Mouse (Mus musculus) embryonic facial prominence, embryonic 13.5 days (tissue): ENCODE measurements around the gene Bpnt1. TPM values are rescaled to one million over a fixed set of nuclear protein-coding genes. Genes with fewer than 3 reads are reported as not detected.

Source experiments
- ATAC-seq: fragments of 200-750 bp; cut with Nextera tagmentation; 2 replicates; pipeline ENCODE4 v1.8.0; 2017; ENCODE audit warnings: low read depth; ENCODE audit not compliant: insufficient number of reproducible peaks, insufficient read depth, low FRiP score, low TSS enrichment
- H3K27ac ChIP-seq: fragments of 300-500 bp; sonication (generic); 2 replicates; pipeline ENCODE4 v1.5.1; 2015; ENCODE audit warnings: moderate library complexity, mild to moderate bottlenecking, inconsistent platforms
- H3K27me3 ChIP-seq: fragments of 300-500 bp; sonication (generic); 2 replicates; pipeline ENCODE4 v1.6.1; 2015; ENCODE audit warnings: mild to moderate bottlenecking, inconsistent platforms
- H3K36me3 ChIP-seq: fragments of 300-500 bp; sonication (generic); 2 replicates; pipeline ENCODE4 v1.6.1; 2015; ENCODE audit warnings: mild to moderate bottlenecking, inconsistent platforms
- H3K4me1 ChIP-seq: fragments of 300-500 bp; sonication (generic); 2 replicates; pipeline ENCODE4 v1.6.1; 2015; ENCODE audit warnings: inconsistent platforms
- H3K4me2 ChIP-seq: fragments of 300-500 bp; sonication (generic); 2 replicates; pipeline ENCODE4 v1.6.1; 2015; ENCODE audit warnings: moderate library complexity, mild to moderate bottlenecking, inconsistent platforms
- H3K4me3 ChIP-seq: fragments of 300-500 bp; sonication (generic); 2 replicates; pipeline ENCODE4 v1.5.1; 2015; ENCODE audit warnings: mild to moderate bottlenecking, inconsistent platforms
- H3K9ac ChIP-seq: fragments of 300-500 bp; sonication (generic); 2 replicates; pipeline ENCODE4 v1.6.1; 2015; ENCODE audit warnings: mild to moderate bottlenecking, inconsistent platforms
- H3K9me3 ChIP-seq: fragments of 300-500 bp; sonication (generic); 2 replicates; pipeline ENCODE4 v1.6.1; 2016; ENCODE audit warnings: inconsistent platforms
- WGBS: fragments of 180-500 bp; shearing (Covaris S2); methylation state at CpG from one replicate; pipeline ENCODE4 v1.1.7; 2015; ENCODE audit warnings: mixed read lengths; 5-methylcytosine and 5-hydroxymethylcytosine counted together
- polyA plus RNA-seq: library from polyadenylated mRNA; unstranded; fragments of >200 nt; fragmentation: Nextera tagmentation; extraction: Ambion mirVana; gene quantifications from 2 replicates; pipeline ENCODE4 v1.2.1, GENCODE M21; 2015

Gene Bpnt1
- polyA plus RNA-seq, 1 experiment from 2014 or later = 21.8 TPM

DNA sequence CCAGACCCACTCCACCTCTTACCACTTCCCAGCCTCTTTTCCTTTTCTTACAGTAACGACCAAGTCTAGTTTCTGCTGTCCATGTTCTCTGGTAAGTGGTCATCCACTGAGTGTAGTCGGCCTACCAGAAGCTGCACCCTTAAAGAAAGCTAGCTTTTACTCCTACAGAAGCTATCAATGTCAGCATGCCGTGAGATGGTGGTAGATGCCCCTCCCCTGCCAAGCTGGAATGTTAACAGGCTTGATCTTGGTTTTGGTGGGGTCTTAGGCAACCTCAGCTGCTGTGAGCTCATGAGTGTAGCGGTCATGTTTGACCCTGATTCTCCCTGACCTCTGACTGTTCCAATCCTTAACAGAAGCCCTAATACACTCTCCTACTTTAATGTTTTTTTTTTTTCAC, 26.3 kb downstream of the Bpnt1 start:
- H3K36me3 ChIP-seq = peaks cover 35% of the 10 kb centered on the region
- peaks cover 6% of the 10 kb centered on the region; the same call in 1 of the 2 replicates for H3K4me1 ChIP-seq
- no peaks in the 10 kb centered on the region for H3K27me3 ChIP-seq
- H3K9ac ChIP-seq = no peak overlapping the region
- no peak for ATAC-seq
- H3K4me3 ChIP-seq = no peak overlapping the region
- H3K4me2 ChIP-seq = no peak overlapping the region
- 79% methylated on average over 4 of the region's 4 CpGs for WGBS
- H3K9me3 ChIP-seq = no peaks in the 10 kb centered on the region
- no peak overlapping the region for H3K27ac ChIP-seq

DNA sequence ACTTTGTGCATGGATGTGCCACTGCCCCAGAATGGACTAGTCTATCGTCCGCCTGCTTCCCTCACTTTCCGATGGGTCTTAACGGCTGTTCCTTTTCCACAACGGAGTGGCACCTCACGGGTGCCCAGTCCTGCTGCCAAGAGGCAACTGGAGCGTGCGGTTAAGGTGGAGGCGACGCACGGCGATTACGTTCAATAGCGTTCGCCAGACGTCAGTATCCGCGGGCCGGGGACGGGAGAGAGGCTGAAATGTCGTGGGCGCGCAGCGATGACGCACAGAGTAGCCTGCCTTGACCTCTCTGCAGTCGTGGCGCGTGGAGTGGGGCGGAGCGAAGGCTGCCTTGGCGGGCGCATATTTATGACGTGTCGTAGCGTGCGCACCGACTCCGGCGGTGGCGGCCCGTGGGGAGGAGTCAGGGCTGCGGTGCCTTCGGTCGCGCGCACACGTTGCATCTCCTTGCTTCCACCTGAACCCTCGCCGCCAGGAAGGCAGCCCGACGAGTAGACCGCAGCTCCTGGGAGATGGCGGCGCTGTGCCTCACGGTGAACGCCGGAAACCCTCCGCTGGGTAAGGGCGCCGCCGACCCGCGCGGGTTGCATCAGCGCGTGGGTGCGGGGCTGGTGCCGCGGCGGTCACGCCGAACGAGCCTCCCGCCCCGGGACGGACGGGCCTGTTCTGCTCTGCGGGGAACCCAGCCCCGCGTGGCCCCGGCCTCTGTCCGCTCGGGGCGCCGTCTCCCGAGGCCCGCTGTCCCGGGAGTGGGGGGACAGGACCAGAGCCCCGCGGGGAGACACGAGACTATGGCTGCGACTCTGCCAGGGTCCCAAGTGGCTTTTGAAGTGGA, 30.9 kb downstream of the Bpnt1 start, which contains the start of gene Eprs:
Gene Eprs, plus strand, starts transcription at position 368 of the 844 bp plus-strand sequence.
- Histone ChIP-seq H3K9ac (peak within 1 kb of the TSS; percentile 90), H3K4me1 (peaks cover 27% of the 10 kb centered on the region), H3K4me3 (peak within 1 kb of the TSS; percentile 90), H3K4me2 (peak within 1 kb of the TSS; percentile 63), H3K27me3 (no peaks in the 10 kb centered on the region), H3K27ac (peak within 1 kb of the TSS; percentile 94), H3K9me3 (no peaks in the 10 kb centered on the region), H3K36me3 (peaks cover 10% of the 10 kb centered on the region)
- WGBS = under 1% methylated on average over 90 of the region's 92 CpGs
- peak; percentile 94 for ATAC-seq

DNA sequence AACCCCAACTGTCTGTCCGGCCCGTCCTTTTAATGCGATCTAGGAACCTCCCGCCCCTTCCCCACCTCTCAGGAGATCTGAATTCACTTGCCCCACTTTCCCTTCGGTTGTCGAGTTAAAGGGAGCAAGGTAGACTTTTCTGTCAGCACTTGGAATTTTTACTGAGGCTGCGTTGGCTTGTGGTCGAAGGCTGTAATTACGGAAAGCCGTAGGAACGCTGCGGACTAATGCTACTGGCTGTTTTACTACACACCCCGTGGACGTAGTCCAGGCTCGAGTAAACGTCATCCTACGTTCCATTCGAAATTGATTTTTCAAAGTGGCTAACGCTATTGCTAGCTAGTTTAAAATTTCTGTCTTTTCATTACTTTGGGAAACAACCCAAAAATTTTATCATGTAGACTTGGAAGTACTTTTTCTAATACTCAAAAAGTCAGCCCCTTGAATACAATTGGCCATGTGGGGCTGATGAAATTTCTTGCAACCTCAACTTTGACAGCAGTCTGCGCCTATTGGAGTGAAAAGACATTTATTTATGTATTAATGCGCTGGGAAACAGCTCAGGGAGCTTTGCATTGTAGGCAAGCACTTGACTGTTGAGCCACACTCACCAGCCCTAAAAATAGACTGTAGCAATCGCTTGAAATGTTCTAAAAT, 31.7 kb downstream of the Bpnt1 start:
- Histone ChIP-seq H3K9me3 (no peaks in the 10 kb centered on the region), H3K27ac (peak overlapping the region; percentile 94), H3K9ac (peak overlapping the region; percentile 90), H3K27me3 (no peaks in the 10 kb centered on the region), H3K4me3 (peak overlapping the region; percentile 90), H3K36me3 (peaks cover 8% of the 10 kb centered on the region), H3K4me1 (peaks cover 27% of the 10 kb centered on the region), H3K4me2 (peak overlapping the region; percentile 63)
- WGBS = 4% methylated on average over 22 of the region's 22 CpGs
- ATAC-seq = no peak

DNA sequence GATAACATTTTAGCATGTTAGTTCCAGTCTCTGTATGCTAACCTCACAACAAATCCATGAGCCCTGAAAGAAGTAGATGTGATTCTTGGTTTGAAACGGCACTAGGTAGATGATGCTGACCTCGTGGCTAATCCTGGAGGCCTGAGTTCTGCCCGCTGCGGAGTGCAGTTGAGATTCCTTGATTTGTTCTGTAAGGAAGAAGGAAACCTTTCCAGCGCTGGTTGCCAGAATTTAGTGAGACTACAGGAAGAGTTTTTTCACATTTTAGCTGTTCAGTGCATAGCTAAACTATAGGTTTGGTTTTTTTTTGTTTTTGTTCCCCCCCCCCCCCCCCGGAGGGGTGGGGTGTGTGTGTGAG, 32.2 kb downstream of the Bpnt1 start:
- peak overlapping the region; percentile 90 for H3K4me3 ChIP-seq
- 37% methylated on average over 6 of the region's 6 CpGs for WGBS
- H3K9ac ChIP-seq = peak overlapping the region; percentile 90
- no peaks in the 10 kb centered on the region for H3K9me3 ChIP-seq
- H3K27me3 ChIP-seq = no peaks in the 10 kb centered on the region
- peak overlapping the region; percentile 63 for H3K4me2 ChIP-seq
- peak overlapping the region; percentile 94; the same call in 1 of the 2 replicates for H3K27ac ChIP-seq
- peaks cover 27% of the 10 kb centered on the region for H3K4me1 ChIP-seq
- ATAC-seq = no peak
- H3K36me3 ChIP-seq = peaks cover 11% of the 10 kb centered on the region

DNA sequence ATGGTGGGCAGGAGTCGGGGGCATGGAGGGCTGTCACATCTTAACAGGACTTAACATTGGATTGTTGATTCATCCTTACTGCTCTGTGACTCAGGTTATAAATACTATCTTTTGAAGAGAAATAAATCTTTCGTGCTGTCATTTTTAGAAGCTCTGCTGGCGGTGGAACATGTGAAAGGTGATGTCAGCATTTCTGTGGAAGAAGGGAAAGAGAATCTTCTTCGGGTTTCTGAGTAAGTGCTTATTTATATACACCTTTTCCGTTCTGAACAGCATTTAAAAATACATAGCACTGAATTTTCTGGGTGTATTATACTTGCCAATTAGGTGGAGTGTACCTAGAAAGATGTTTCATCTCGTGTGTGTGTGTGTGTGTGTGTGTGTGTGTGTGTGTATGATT, 35.4 kb downstream of the Bpnt1 start:
- no peak for ATAC-seq
- 82% methylated on average over 6 of the region's 6 CpGs for WGBS
- Histone ChIP-seq H3K27me3 (no peaks in the 10 kb centered on the region), H3K9ac (peak overlapping the region; percentile 21; the same call in 1 of the 2 replicates), H3K4me1 (peaks cover 21% of the 10 kb centered on the region), H3K36me3 (peaks cover 39% of the 10 kb centered on the region), H3K9me3 (no peaks in the 10 kb centered on the region), H3K4me3 (no peak overlapping the region), H3K27ac (no peak overlapping the region), H3K4me2 (no peak overlapping the region)

DNA sequence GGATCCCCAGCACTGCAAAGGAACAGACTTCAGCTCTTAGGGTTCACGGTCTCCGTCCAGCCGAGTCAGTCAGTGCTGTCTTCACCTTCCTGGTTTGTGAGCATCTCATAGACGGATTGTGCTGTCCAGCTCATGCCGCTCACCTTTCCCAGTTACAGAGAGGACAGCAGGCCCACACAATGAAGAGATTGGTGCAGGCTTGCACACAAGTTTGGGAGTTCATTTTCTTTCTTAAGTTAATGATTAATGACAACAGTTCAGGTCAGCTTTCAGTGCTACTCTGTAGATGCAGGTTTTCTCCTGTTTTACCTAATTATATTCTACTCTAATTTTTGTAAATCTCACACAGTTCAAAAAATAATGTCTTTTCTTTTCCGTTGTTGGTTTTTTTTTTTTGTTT, 38.0 kb downstream of the Bpnt1 start:
- Histone ChIP-seq H3K4me2 (no peak overlapping the region), H3K9me3 (no peaks in the 10 kb centered on the region), H3K9ac (no peak overlapping the region), H3K27ac (no peak overlapping the region), H3K4me1 (peaks cover 11% of the 10 kb centered on the region), H3K36me3 (peaks cover 60% of the 10 kb centered on the region), H3K27me3 (no peaks in the 10 kb centered on the region), H3K4me3 (no peak overlapping the region)
- ATAC-seq = no peak
- 90% methylated on average over 6 of the region's 6 CpGs for WGBS

DNA sequence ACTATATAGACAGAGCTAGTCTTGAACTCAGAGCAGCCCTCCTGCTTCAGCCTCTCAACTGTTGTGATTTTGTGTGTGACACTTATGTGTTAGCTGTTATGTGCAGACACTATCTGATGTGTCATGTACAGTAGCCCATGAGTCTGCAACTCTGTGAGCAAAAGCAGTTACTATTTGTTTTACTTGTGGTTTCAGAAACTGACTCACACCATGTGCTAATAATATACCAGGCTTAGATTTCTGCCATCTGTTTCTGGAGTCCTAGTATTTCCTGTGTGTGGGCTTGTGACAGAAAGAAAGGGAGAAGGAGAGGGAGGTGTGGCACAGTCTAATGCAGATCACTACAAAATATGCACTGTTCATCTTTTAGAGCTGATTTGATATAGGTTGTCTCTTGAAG, 44.4 kb downstream of the Bpnt1 start:
- no peak overlapping the region for H3K4me3 ChIP-seq
- no peak overlapping the region for H3K4me2 ChIP-seq
- H3K4me1 ChIP-seq = no peaks in the 10 kb centered on the region
- H3K27ac ChIP-seq = no peak overlapping the region
- peaks cover 82% of the 10 kb centered on the region for H3K36me3 ChIP-seq
- H3K9ac ChIP-seq = no peak overlapping the region
- ATAC-seq = no peak
- no peaks in the 10 kb centered on the region for H3K9me3 ChIP-seq
- H3K27me3 ChIP-seq = no peaks in the 10 kb centered on the region

DNA sequence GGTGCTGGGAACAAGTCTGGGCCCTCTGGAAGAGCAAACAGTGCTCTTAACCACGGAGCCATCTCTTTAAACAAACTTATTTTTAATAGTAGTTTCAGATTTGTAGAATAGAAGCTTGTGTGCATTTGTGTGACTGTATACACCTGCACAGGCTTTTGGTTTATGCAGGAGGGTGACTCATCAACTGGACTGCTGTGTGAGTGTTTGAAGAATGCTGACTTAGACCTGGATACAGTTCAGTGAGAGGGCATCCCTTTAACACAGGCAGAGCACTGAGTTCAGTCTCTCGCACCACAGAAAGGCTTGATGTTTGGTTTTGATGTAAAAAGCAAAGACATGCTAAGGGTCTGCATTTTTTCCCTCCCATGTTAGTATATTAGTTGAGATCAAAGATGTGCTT, 45.5 kb downstream of the Bpnt1 start:
- H3K9me3 ChIP-seq = no peaks in the 10 kb centered on the region
- H3K36me3 ChIP-seq = peaks cover 80% of the 10 kb centered on the region
- no peak overlapping the region for H3K4me3 ChIP-seq
- H3K27ac ChIP-seq = no peak overlapping the region
- 88% methylated on average over 2 of the region's 2 CpGs for WGBS
- H3K4me1 ChIP-seq = no peaks in the 10 kb centered on the region
- no peak overlapping the region for H3K9ac ChIP-seq
- ATAC-seq = no peak
- no peaks in the 10 kb centered on the region for H3K27me3 ChIP-seq
- no peak overlapping the region for H3K4me2 ChIP-seq

DNA sequence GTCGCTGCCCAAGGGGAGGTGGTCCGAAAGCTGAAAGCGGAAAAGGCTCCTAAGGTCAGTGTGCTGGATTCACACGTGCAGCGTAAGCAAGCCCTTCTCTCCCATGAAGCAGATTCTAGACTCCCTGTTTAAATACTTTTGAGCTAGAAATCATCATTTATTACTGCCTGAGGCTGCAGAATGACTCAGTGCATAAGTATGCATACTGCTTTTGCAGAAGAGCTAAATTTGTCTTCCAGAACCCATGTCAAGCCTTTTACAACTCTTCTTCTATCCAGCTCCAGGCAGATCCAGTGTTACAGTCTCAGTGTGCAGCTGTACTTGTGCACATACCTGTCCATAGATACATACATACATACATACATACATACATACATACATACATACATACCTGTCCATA, 69.7 kb downstream of the Bpnt1 start:
- H3K4me2 ChIP-seq = no peak overlapping the region
- WGBS = 92% methylated on average over 5 of the region's 5 CpGs
- H3K9ac ChIP-seq = no peak overlapping the region
- H3K27me3 ChIP-seq = no peaks in the 10 kb centered on the region
- H3K9me3 ChIP-seq = no peaks in the 10 kb centered on the region
- peaks cover 82% of the 10 kb centered on the region for H3K36me3 ChIP-seq
- no peak overlapping the region for H3K27ac ChIP-seq
- no peak overlapping the region for H3K4me3 ChIP-seq
- H3K4me1 ChIP-seq = no peaks in the 10 kb centered on the region
- ATAC-seq = no peak

DNA sequence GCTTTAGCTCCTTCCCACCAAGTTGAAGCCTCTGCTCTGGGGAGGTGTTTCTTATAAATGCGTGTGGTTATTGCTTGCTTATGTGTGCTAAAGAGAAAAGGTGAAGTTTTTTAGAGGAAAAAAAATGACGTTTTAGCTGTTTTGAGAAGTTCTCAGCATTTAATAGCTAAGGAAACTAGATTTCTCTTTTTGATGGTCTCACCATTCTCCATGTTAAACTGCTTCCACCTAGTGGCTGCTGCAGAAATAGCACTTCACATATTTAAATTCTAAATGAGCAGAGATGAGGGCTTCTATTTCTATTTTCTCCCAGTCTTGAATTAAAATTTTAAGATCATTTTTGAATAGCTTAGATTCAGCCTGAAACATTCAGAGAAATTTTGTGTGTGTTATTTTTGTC, 72.1 kb downstream of the Bpnt1 start:
- Histone ChIP-seq H3K4me2 (no peak overlapping the region), H3K9ac (no peak overlapping the region), H3K36me3 (peaks cover 83% of the 10 kb centered on the region), H3K4me1 (no peaks in the 10 kb centered on the region), H3K27ac (no peak overlapping the region), H3K4me3 (no peak overlapping the region), H3K27me3 (no peaks in the 10 kb centered on the region), H3K9me3 (no peaks in the 10 kb centered on the region)
- WGBS = 39% methylated on average over 2 of the region's 2 CpGs
- ATAC-seq = no peak

DNA sequence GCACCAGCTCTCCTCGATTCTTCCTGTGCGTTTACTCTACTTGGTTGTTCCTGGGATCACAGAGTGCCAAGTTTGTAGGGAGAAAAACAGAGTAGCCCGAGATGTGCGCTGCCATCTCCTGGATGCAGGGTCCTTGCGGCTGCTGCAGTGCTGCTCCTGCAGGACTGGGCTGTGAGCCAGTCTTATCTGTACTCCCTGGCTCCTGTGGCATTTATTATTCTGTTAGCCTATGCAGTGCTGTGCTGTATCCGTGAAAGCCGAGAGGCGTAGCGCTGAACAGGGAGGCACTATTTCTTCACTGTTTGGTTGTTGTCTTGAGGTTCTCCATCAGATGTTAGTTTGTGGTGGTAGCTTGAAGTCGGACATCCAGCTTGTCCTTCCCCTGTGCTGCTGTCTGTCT, 74.0 kb downstream of the Bpnt1 start:
- Histone ChIP-seq H3K9ac (no peak overlapping the region), H3K4me3 (no peak overlapping the region), H3K27ac (no peak overlapping the region), H3K36me3 (peaks cover 79% of the 10 kb centered on the region), H3K27me3 (no peaks in the 10 kb centered on the region), H3K4me2 (no peak overlapping the region), H3K4me1 (no peaks in the 10 kb centered on the region), H3K9me3 (no peaks in the 10 kb centered on the region)
- no peak for ATAC-seq
- 90% methylated on average over 10 of the region's 10 CpGs for WGBS
